Mouse (Mus musculus): ENCODE data around the gene Rabep2. TPM values are rescaled to one million over a fixed set of nuclear protein-coding genes. Genes with fewer than 3 reads are reported as not detected.
"Not testable (repeated sequence)": the region's sequence is repeated elsewhere in the genome, so short reads cannot be mapped to it uniquely, and the experiment has no call there.

Rabep2 gene
- polyA plus RNA-seq, 1 experiment from 2014 or later: 33.8 TPM

DNA sequence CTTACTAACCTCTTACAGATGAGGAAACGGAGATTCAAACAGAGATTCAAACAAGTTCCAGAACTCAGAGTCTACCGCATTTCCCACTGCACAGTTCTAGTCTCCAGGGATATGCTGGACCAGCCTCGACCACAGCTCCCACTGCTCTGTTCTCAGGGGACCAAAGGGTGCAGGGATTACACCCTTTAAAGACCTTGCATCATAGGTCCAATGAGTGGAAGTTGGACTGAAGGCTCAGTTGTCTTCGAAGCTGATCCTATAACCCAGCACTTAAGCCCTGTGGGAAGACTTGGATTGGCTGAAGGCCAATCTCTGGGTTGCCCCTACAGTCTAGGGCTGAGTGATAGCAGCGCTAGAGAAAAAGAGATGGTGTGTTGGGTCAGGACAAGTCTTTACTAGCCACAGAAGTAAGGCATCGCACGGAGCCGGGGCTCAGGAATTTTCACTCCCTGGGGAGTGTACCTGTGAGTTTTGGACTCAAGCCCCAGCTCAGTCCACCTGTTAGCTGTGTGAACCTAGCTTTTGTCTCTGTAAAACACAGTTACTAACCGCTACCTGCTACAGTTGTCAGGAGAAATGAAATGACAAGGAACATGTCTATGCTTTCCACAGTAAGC is 45.0 kb downstream of the Rabep2 start:
- H3K9me3 ChIP-seq (ENCODE audit: low read depth, low read length): no peaks in the 10 kb centered on the region
- H3K27me3 ChIP-seq (ENCODE audit: insufficient read depth, low read length): no peaks in the 10 kb centered on the region
- H3K36me3 ChIP-seq (ENCODE audit: insufficient read depth): peaks cover 40% of the 10 kb centered on the region
- TF ChIP-seq CTCF (IDR thresholded peaks at IDR 0.05; ENCODE audit: low read depth): no peak
- ATAC-seq (ENCODE audit: insufficient read depth): no peak
- H3K27ac ChIP-seq (ENCODE audit: low read depth): no peak overlapping the region
- H3K4me1 ChIP-seq (ENCODE audit: insufficient read depth): peaks cover 7% of the 10 kb centered on the region; the same call in 1 of the 2 replicates
- H3K9ac ChIP-seq: peak overlapping the region; percentile 96
- H3K4me2 ChIP-seq: peak overlapping the region; percentile 92
- WGBS: 86% methylated on average over 9 of the region's 9 CpGs
- H3K4me3 ChIP-seq (ENCODE audit: low read depth, low read length): peak overlapping the region; percentile 90
- DNase-seq: no peak

DNA sequence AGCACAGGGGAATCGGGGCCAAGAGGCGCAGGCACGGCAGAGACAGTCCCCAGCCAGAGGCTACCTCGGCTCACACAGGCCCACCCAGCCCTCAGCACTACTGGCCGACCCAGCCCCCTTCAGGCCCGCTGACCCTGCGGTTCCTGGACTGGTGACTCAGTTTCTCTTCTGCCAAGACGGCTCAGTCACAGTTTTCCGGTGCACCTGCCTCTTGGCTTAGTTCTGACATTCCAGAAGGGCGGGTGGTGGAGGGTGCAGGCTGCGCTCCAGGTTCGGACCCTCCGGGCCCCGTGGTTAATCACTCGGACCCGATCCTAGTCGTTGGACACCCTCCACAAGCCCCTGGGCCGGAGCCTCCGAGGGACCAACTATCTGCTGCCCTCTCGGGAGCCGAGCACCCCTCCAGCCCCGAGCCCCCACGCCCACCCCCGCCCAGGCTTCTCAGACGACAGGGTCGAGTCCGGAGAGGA is 46.0 kb downstream of the Rabep2 start:
- no peak for TF ChIP-seq CTCF (IDR thresholded peaks at IDR 0.05; ENCODE audit: low read depth)
- ATAC-seq (ENCODE audit: insufficient read depth): peak; percentile 42
- H3K9me3 ChIP-seq (ENCODE audit: low read depth, low read length): no peaks in the 10 kb centered on the region
- peaks cover 30% of the 10 kb centered on the region for H3K36me3 ChIP-seq (ENCODE audit: insufficient read depth)
- H3K4me1 ChIP-seq (ENCODE audit: insufficient read depth): peaks cover 7% of the 10 kb centered on the region; the same call in 1 of the 2 replicates
- no peak for DNase-seq
- no peaks in the 10 kb centered on the region for H3K27me3 ChIP-seq (ENCODE audit: insufficient read depth, low read length)
- peak overlapping the region; percentile 90 for H3K4me3 ChIP-seq (ENCODE audit: low read depth, low read length)
- H3K27ac ChIP-seq (ENCODE audit: low read depth): peak overlapping the region; percentile 93
- peak overlapping the region; percentile 96 for H3K9ac ChIP-seq
- peak overlapping the region; percentile 92 for H3K4me2 ChIP-seq
- 0% methylated on average over 27 of the region's 27 CpGs for WGBS

DNA sequence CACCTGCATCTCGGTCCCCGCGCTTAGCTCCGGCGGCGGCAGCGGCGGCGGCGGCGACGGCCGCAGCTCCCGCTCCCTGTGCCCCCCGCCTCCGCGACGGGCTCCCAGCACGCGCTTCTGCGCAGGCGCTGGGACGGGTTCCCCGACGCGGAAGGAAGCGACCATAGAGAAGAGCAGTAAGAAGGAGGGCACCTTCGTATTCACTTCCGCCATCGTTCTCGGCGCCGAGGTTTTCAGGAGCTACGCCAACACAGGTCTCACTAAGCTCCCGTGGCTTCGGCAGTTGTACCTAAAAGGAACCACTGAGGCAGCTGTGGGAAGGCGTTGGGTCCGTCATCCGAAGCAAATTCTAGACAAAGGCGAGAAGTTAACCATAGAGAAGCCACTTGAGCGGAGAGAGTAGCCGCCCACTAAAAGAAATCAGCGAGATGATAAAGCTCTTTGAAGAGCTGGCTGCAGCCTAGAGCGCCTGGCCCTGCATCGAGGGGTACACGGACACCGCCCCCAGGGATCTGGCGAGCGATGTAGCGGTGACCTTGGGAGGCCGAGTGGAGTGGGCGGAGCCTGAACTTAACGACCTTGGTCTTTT is 46.5 kb downstream of the Rabep2 start, which contains the start of gene Sh2b1:
Sh2b1 (minus strand) TSS at position 432 of the 589 bp plus-strand sequence.
- H3K9ac ChIP-seq: peak within 1 kb of the TSS; percentile 96
- DNase-seq: peak; percentile 95
- TF ChIP-seq CTCF (IDR thresholded peaks at IDR 0.05; ENCODE audit: low read depth): peak; percentile 46
- ATAC-seq (ENCODE audit: insufficient read depth): peak; percentile 93
- H3K9me3 ChIP-seq (ENCODE audit: low read depth, low read length): no peaks in the 10 kb centered on the region
- H3K27me3 ChIP-seq (ENCODE audit: insufficient read depth, low read length): no peaks in the 10 kb centered on the region
- peak within 1 kb of the TSS; percentile 90 for H3K4me3 ChIP-seq (ENCODE audit: low read depth, low read length)
- peaks cover 7% of the 10 kb centered on the region; the same call in 1 of the 2 replicates for H3K4me1 ChIP-seq (ENCODE audit: insufficient read depth)
- peak within 1 kb of the TSS; percentile 92 for H3K4me2 ChIP-seq
- H3K36me3 ChIP-seq (ENCODE audit: insufficient read depth): peaks cover 25% of the 10 kb centered on the region
- H3K27ac ChIP-seq (ENCODE audit: low read depth): peak within 1 kb of the TSS; percentile 93
- WGBS: under 1% methylated on average over 53 of the region's 53 CpGs

DNA sequence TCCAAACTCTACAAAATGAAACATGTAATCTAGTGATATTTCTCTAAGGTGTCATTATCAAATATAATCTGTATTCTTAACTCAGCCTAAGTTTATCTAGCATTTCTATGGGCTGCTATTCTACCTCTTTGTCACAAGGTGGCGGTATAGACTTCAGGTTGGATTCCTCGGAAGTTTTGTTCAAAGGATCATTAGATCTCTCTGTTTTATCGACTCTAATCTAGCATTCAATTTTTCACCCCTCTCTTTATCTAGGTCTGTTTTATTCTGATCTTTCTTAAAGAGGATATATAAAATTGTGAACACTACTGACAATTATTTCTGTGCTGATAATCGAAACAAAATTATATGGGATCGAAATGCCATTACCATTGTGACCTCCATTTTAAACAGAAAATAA is 53.1 kb downstream of the Rabep2 start:
- H3K4me3 ChIP-seq (ENCODE audit: low read depth, low read length): no peak overlapping the region; the same call in 1 of the 2 replicates
- 22% methylated on average over 5 of the region's 5 CpGs for whole genome bisulfite sequencing
- no peaks in the 10 kb centered on the region for H3K27me3 ChIP-seq (ENCODE audit: insufficient read depth, low read length)
- no peak for ATAC-seq (ENCODE audit: insufficient read depth)
- H3K4me1 ChIP-seq (ENCODE audit: insufficient read depth): no peaks in the 10 kb centered on the region
- H3K4me2 ChIP-seq: no peak overlapping the region
- no peak overlapping the region for H3K9ac ChIP-seq
- H3K9me3 ChIP-seq (ENCODE audit: low read depth, low read length): no peaks in the 10 kb centered on the region
- no peaks in the 10 kb centered on the region for H3K36me3 ChIP-seq (ENCODE audit: insufficient read depth)
- DNase-seq: peak; percentile 73
- TF ChIP-seq CTCF (IDR thresholded peaks at IDR 0.05; ENCODE audit: low read depth): peak; percentile 69
- H3K27ac ChIP-seq (ENCODE audit: low read depth): no peak overlapping the region

DNA sequence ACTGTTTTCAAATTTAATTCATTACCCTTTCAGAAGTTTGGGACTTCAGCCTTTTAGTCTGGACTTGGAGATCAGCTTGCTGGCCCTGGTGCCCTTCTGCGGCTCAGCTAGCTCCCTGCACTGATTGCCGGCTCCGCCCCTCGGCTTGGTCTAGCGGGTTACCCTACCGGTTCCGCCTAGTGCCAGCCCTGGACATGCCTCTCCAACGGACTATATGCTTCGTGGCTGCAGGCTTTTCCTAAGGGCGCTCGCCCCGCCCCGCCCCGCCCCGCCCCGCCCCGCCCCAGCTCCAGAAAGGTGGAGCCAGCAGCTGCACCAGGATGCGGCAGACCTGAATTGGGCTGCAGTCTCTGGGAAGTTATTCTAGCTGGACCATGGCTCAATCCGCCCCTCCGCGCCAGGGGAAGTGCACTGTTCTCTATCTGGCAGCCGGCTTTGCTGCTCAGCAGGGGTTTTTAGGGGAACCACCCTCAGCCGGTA is 53.9 kb downstream of the Rabep2 start:
- Histone ChIP-seq H3K27ac (ENCODE audit: low read depth) (peak overlapping the region; percentile 58), H3K4me1 (ENCODE audit: insufficient read depth) (no peaks in the 10 kb centered on the region), H3K4me2 (peak overlapping the region; percentile 62), H3K27me3 (ENCODE audit: insufficient read depth, low read length) (no peaks in the 10 kb centered on the region), H3K9ac (0 out of 2 replicates have a peak overlapping the region, but pooled peaks have one; percentile 37), H3K36me3 (ENCODE audit: insufficient read depth) (no peaks in the 10 kb centered on the region), H3K4me3 (ENCODE audit: low read depth, low read length) (peak overlapping the region; percentile 24), H3K9me3 (ENCODE audit: low read depth, low read length) (no peaks in the 10 kb centered on the region)
- peak; percentile 89 for ATAC-seq (ENCODE audit: insufficient read depth)
- DNase-seq: peak; percentile 91
- WGBS: 0% methylated on average over 23 of the region's 23 CpGs
- TF ChIP-seq CTCF (IDR thresholded peaks at IDR 0.05; ENCODE audit: low read depth): no peak

DNA sequence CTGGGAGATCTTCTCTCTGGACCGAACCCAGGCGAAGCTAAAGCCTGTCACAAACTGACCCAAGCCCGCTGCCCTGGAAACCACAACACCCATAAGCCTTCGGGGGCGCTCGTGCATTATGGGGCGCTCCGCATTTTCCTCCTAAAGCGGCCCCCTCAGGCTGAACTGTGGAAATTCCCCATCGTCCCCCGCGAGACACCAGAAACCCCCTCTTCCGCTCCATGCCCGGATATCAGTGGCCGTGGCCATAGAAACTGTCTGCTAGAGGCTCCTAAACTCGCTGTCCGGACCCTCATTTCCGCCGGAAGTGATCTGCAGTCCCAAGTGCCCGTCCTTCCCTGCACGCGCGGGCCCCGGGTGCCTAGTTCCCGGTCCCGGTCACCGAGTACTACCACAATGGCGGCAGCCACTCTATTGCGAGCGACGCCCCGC is 58.5 kb downstream of the Rabep2 start, which contains the start of gene Tufm:
Tufm (plus strand) TSS at position 310 of the 432 bp plus-strand sequence.
- DNase-seq (peak; percentile 97), ATAC-seq (ENCODE audit: insufficient read depth) (peak; percentile 92)
- H3K9me3 ChIP-seq (ENCODE audit: low read depth, low read length): no peaks in the 10 kb centered on the region

DNA sequence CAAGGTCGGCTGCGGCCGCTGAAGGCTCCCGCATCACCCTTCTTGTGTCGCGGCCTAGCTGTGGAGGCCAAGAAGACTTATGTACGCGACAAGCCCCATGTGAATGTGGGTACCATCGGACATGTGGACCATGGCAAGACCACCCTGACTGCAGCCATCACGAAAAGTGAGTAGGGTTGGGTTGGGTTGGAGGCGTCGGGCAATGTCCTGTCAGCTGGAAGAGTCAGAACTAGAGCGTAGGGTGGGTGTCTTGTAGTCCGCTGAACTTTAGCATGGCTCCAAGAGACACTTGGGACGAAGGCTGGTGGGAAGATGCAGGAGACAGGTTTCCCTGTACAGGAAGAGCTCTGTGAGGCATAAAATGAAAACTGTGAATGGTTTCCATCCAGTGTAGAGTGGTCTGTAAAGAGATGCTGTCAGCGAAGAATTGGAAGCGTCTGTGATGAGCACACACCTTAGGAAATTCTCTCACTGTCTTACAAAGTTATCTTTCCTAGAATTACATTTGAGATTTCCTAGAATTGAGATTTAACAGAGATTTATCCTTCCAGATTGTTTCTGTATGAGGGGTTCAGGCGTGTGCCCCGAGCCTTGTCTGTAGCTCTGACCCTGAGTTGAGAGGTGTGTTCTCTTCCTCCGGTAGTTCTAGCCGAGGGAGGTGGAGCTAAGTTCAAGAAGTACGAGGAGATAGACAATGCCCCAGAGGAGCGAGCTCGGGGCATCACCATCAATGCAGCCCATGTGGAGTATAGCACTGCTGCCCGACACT is 59.2 kb downstream of the Rabep2 start:
- H3K36me3 ChIP-seq (ENCODE audit: insufficient read depth): peaks cover 39% of the 10 kb centered on the region
- H3K9ac ChIP-seq: peak overlapping the region; percentile 68
- peak overlapping the region; percentile 61 for H3K4me3 ChIP-seq (ENCODE audit: low read depth, low read length)
- not testable (repeated sequence) for H3K27me3 ChIP-seq (ENCODE audit: insufficient read depth, low read length); DNase-seq; ATAC-seq (ENCODE audit: insufficient read depth); H3K9me3 ChIP-seq (ENCODE audit: low read depth, low read length); H3K27ac ChIP-seq (ENCODE audit: low read depth); H3K4me1 ChIP-seq (ENCODE audit: insufficient read depth)
- WGBS: 14% methylated on average over 19 of the region's 25 CpGs
- H3K4me2 ChIP-seq: peak overlapping the region; percentile 93

More for the DNA sequence above, 58.5 kb downstream of the Rabep2 start, which contains the start of gene Tufm:
- Histone ChIP-seq H3K9ac (peak within 1 kb of the TSS; percentile 68), H3K4me3 (ENCODE audit: low read depth, low read length) (peak within 1 kb of the TSS; percentile 61), H3K4me1 (ENCODE audit: insufficient read depth) (no peaks in the 10 kb centered on the region), H3K27me3 (ENCODE audit: insufficient read depth, low read length) (no peaks in the 10 kb centered on the region), H3K27ac (ENCODE audit: low read depth) (peak within 1 kb of the TSS; percentile 70), H3K36me3 (ENCODE audit: insufficient read depth) (peaks cover 31% of the 10 kb centered on the region), H3K4me2 (peak within 1 kb of the TSS; percentile 93)
- WGBS: under 1% methylated on average over 32 of the region's 32 CpGs
- TF ChIP-seq CTCF (IDR thresholded peaks at IDR 0.05; ENCODE audit: low read depth): peak; percentile 61
